Mouse (Mus musculus) spleen, postnatal 36 days (tissue): Measurements from ENCODE around the gene Cyb561.

Experiments
- DNase-seq, 2 experiments: peaks; one replicate each; pipeline ENCODE4 v3.0.0; 2022; ENCODE audit warnings: low spot score in 2 of 2, mixed read lengths in 1 of 2

Cyb561 gene

GRCm38 (mm10) chr11:105952111-105952510 is 1.0 kb downstream of the Cyb561 start:
- no peak for DNase-seq

DNA sequence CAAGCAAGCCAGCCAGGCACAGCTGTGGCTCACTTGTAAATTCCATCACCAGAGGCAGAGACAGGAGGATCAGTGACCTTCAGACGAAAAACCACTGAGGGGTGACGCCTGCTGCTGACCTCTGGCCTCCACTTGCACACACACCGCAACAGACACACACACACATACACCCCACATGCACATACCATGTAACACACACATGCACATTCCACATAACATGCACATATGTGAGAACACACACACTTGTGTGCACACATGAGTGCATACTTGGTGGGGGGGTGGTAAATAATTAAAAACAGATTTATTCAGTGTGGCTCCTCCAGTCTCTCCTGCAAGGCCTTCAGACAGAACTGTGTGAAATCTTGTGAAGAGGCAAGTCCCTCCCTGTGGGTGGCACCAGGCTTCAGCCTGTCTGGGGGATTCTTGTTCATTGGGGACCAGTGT is 1.5 kb downstream of the Cyb561 start:
- DNase-seq: no peak

DNA sequence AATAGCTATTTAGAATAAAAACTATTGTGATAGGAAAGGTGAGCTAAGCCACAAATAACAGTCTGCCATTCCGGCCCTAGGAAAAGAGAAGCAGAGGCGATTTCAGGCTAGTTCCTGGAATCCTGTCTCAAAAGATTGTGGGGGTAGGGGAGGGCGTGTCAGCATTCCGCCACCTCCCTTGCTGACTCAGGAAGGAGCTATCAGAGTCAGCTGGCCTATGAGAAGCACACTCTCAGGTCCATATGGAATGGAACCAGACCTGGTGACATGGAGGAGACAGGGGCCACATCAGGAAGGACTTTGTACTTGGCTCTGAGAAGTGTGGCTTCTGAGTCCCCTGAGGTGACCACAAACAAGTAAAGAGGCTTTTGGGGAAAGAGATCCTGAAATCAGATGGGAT is 2.6 kb downstream of the Cyb561 start:
- no peak for DNase-seq

DNA sequence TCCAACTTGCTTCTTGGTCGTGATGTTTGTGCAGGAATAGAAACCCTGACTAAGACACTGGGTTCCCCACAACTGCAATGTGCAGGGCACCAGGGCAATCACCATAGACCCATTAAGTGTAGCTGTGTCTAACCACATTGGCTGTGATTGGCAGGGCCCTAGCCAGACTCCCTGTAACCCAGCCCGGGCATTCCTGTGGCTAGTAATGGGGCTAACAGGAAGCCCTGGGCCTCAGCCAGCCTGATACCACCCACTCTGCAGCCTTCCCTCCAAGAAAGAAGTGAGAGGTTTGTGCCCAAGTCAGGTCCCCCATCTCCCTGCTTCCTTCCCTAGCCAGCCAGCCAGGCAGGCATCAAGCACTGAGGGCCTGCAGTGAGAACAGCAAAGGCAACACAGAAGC is 4.9 kb downstream of the Cyb561 start:
- DNase-seq: no peak

DNA sequence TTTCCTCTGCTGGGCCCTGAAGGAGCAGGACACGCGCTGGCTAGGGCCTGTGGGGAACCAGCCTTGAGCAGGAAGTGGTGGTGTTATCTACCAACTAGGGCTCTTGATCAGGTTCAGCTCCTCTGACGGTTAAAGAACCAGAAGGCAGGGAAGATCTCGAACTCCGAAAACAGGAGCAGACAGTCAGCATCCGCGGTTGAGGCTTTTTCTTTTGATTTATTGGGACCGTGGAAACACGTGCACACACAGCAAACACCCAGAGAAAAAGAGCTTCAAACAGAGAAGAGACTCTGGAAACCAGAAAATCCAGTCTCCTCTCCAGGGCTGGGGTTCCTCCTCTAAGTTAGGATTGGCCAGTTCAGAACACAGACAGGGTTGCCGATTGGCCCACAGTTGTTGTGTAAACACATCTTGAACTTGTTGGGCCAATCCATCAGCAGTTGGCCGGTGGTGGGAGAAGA is 6.4 kb downstream of the Cyb561 start:
- no peak for DNase-seq

- no peak for DNase-seq
These were observed 8.1 kb downstream of the Cyb561 start for GRCm38 (mm10) chr11:105944770-105945672.

- peak; percentile 30 to 32 for DNase-seq
These were observed 9.0 kb downstream of the Cyb561 start for GRCm38 (mm10) chr11:105944126-105944621.

DNA sequence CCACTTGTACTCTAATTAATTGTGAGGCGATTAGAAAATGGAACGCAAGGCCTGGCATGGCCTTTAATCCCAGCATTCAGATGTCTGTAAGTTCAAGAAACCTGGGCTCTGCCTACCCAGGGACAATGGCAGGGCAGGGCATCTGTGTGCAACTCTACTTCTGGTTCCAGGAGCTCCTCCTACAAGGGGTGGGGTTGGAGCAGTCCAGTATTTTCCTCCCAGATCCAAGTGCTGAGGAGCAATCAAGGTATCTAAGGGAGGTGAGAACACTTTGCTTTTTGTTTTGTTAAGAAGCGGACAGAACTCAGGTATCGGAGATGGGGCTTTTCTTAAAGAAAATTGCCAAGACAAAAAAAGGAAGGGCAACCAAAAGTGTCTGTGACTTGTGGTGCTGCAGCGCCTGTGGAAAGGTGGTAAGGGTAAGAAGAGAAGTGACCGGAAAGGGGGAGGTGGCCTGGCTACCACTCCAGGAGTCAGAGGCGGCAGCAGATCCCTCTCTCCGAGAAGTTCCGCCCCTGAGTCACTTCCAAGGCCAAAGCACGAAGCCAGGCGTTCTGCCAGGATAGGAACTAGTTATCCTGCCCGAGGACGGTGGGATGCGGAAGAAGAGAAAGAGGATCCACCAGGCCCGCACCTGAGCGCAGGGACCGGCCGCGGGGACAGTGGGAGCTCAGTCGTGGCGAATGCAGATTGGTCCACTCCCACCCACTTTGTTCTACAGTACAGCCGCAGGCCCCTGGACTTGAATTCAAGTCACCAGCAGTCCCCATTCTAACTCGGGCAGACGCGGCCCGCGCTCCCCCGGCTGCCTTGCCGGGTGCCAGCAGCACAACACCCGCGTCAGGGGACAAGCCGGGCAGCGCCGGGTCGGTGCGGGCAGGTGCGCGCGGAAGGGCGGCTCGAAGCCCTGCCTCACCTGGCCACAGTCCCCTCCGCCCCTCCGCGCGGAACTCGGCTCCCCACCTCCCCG is 9.7 kb downstream of the Cyb561 start:
- no peak for DNase-seq

DNA sequence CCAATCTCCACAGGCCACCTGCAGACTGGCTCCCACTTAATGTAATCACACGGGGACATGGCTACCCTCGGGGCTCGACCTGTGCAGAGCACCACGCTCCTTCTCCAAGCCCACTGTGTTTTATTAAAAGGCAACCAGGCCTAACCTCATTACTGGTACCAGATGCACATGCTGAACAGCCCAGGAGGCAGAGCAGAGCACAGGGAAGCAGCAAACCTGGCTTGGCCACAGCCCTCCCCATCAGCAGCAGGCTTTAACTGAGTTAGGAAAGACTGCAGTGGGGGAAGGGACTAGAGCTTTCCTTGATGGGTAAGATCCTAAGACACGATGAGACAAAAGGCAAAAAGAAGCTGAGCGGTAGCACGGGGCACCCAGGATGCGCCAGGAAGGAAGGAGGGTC is 11.2 kb downstream of the Cyb561 start:
- no peak for DNase-seq

DNA sequence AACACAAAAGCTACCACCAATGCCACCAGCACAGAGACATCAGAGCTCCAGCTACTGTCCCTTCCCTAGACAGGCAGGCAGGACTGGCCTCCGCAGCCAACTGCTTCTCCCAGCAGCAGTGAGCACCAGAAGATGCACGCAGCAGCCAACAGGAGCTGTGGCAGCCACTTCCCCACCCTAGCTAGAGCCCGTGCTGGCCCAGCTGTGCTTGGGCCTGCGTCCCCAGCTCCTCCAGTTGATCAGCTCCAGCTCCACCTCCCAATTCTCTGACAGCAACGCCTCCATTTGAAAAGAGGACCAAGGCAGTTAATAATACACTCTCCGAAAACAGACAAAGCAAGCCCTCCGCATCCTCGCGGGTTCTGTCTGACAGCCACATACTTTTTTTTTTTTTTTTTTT is 14.4 kb downstream of the Cyb561 start:
- DNase-seq: no peak

DNA sequence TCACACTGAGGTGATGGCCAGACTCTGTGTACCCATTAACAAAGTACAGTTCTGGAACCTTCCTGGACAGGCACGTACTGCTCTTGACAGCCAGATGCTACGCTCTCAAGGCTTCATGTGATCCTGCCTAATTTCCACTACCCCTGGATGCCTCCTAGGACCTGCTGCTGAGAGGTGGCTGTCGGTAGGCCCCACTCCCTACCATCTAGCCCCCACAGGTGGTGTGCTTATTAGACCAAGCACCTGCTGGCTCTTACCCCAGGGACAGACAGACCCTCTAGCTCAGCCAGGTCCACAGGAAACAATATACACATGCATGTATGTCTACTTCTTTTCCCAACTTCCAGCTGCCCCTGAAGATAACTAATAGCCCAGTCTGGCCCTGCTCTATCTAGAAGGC is 16.2 kb downstream of the Cyb561 start:
- DNase-seq: no peak

- no peak for DNase-seq
These were observed 16.9 kb downstream of the Cyb561 start for GRCm38 (mm10) chr11:105936200-105936599.

DNA sequence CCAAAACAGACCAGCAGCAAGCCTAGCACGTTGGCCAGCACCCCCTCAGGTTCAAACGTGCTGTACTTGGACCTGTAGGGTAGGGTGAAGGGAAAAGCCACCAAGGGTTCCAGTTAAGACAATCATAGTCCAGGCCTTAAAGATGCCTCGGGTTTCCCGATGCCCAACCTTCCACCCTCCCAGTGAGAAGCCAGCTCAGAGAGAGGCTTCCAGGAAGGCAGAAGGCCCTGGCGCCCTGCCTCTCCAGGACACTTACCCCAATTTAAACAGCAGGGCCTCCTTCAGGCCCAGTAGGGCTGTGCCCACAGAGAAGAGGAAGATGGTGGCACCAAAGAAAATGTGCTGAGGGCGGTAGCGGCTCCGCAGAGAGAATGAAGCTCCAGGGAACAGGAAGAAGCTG is 17.6 kb downstream of the Cyb561 start:
- DNase-seq: no peak

DNA sequence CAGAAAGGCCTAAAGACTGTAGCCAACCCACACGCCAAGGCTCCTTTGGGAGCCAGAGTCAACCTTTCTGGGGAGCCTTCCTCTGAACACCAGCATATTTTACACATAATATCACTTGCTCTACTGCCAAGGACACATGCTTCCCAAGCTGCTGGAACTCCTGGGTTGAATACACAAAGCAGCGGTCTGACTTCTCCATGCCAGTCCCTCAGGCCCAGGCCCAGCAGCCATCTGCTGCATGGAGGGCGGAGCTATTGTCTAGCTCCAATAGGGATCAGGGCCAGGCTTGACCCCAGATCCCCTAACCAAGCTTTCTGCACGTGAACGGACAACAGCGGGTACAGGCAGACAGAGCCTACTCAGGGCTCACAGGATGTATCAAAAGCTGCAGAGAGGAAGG is 18.3 kb downstream of the Cyb561 start:
- no peak for DNase-seq

- no peak for DNase-seq
These were observed 18.8 kb downstream of the Cyb561 start for GRCm38 (mm10) chr11:105934303-105934711.

DNA sequence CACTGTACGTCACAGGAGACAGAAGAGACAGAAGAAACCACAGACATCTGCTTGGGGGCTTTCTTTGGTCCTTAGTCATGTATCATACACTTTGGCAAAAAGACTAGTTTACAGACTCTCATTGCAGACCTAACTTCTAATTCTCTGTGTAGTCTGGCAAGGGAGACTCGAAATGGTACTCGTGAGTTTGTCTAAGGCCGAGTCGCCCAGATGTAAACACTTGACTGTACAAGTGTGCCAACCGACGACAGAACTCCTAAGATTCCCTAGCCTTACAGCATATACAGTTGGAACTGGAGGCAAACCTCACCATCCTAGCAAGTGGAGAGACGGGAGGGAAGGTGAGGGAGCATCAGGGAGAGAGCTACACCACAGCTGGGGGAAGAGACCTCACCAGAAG is 19.4 kb downstream of the Cyb561 start:
- no peak for DNase-seq

DNA sequence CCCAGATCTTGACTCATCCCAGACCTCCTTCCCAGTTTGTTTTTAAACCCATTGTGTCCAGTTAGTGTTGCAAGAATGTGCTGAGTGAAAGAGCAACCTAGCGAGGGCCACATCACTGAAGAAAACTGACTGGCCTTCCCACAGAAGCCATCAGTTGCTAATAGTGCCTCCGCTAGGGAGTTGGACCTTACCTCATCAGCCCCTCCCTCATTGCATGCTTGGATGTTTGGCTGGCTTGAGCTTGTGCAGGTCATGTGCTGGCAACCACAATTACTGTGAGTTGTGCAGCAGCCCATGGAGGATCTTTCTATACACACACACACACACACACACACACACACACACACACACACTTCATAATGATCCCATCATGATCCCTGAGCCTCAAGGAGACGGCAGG is 21.8 kb downstream of the Cyb561 start:
- no peak for DNase-seq

GRCm38 (mm10) chr11:105928171-105928570 is 25.0 kb downstream of the Cyb561 start:
- DNase-seq: no peak

GRCm38 (mm10) chr11:105927065-105928030 is 25.8 kb downstream of the Cyb561 start:
- DNase-seq: peak; percentile 35 to 49

DNA sequence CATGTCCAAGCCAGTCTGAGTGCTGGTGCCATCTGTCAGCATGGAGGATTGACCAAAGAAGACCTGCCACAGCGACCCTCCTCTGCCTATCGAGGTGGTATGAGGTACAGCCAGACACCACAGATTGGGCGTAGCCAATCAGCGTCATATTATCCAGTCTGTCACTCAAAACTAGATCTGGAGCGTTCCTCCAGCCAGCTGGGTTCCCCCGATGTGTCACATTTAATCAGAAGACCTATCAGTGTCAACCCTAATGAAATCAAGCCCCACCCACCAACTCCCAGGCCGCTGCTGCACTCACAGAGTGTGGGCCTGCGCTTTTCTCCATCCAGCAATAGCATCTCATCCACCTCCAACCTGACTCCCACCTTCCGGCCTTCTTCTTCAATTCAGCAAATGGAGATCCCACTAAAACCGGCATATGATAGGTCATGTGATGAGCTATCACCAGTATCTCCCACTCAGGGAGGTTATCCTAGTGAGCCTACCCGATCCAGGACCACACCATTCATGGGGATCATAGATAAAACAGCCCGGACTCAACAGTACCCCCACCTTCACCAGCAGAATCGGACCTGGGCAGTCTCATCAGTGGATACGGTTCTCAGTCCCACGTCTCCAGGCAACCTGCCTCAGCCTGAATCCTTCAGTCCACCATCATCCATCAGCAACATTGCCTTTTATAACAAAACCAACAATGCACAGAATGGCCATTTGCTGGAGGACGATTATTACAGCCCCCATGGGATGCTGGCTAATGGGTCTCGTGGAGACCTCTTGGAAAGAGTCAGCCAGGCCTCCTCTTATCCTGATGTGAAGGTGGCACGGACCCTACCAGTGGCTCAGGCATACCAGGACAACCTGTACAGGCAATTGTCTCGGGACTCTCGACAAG is 30.1 kb downstream of the Cyb561 start:
- DNase-seq: no peak
